Mouse (Mus musculus) hindbrain, embryonic 15.5 days (tissue): ENCODE results near the gene Ctu1. TPM values are rescaled to one million over a fixed set of nuclear protein-coding genes. Genes with fewer than 3 reads are reported as not detected.
"Not testable (repeated sequence)": the region's sequence is repeated elsewhere in the genome, so short reads cannot be mapped to it uniquely, and the experiment has no call there.

Experiments
- ATAC-seq: fragments of 200-750 bp; cut with Nextera tagmentation; 2 replicates; pipeline ENCODE4 v1.8.0; 2017; ENCODE audit warnings: low read depth, moderate number of reproducible peaks, moderate TSS enrichment; ENCODE audit not compliant: low FRiP score
- H3K27ac ChIP-seq: fragments of 300-500 bp; sonication (generic); replicated peaks from 2 replicates; pipeline ENCODE4 v1.5.1; 2015; ENCODE audit warnings: mild to moderate bottlenecking, inconsistent platforms
- H3K27me3 ChIP-seq: fragments of 300-500 bp; sonication (generic); 2 replicates; pipeline ENCODE4 v1.6.1; 2015; ENCODE audit warnings: control low read depth, inconsistent platforms
- H3K36me3 ChIP-seq: fragments of 300-500 bp; sonication (generic); 2 replicates; pipeline ENCODE4 v1.6.1; 2015; ENCODE audit warnings: control low read depth, inconsistent platforms
- H3K4me1 ChIP-seq: fragments of 300-500 bp; sonication (generic); replicated peaks from 2 replicates; pipeline ENCODE4 v1.6.1; 2015; ENCODE audit warnings: control low read depth, inconsistent platforms
- H3K4me2 ChIP-seq: fragments of 300-500 bp; sonication (generic); 2 replicates; pipeline ENCODE4 v1.6.1; 2015; ENCODE audit warnings: moderate library complexity, mild to moderate bottlenecking, inconsistent platforms
- H3K4me3 ChIP-seq: fragments of 300-500 bp; sonication (generic); 2 replicates; pipeline ENCODE4 v1.5.1; 2015; ENCODE audit warnings: mild to moderate bottlenecking, inconsistent platforms
- H3K9ac ChIP-seq: fragments of 300-500 bp; sonication (generic); 2 replicates; pipeline ENCODE4 v1.6.1; 2015; ENCODE audit warnings: inconsistent platforms
- H3K9me3 ChIP-seq: fragments of 300-500 bp; sonication (generic); 2 replicates; pipeline ENCODE4 v1.6.1; 2016; ENCODE audit warnings: control low read depth, inconsistent platforms
- WGBS: fragments of 180-500 bp; shearing (Covaris S2); methylation state at CpG from one replicate; pipeline ENCODE4 v1.1.7; 2015; 5-methylcytosine and 5-hydroxymethylcytosine counted together
- polyA plus RNA-seq: library from polyadenylated mRNA; unstranded; fragments of >200 nt; fragmentation: Nextera tagmentation; extraction: Ambion mirVana; gene quantifications from 2 replicates; pipeline ENCODE4 v1.2.1, GENCODE M21; 2015

Gene Ctu1
- polyA plus RNA-seq, 1 experiment from 2014 or later, result 21.5 TPM

- WGBS, result 83% methylated on average over 3 of the region's 3 CpGs
These were observed 17.3 kb upstream of the Ctu1 start for GRCm38 (mm10) chr7:43654519-43654918.

GRCm38 (mm10) chr7:43656232-43656631, 15.6 kb upstream of the Ctu1 start:
- Histone ChIP-seq H3K9ac (no peak overlapping the region), H3K4me1 (no peaks in the 10 kb centered on the region), H3K36me3 (no peaks in the 10 kb centered on the region), H3K27me3 (no peaks in the 10 kb centered on the region), H3K9me3 (no peaks in the 10 kb centered on the region), H3K4me3 (no peak overlapping the region), H3K27ac (no peak overlapping the region), H3K4me2 (no peak overlapping the region)
- no peak for ATAC-seq
- WGBS, result 85% methylated on average over 6 of the region's 6 CpGs

More at GRCm38 (mm10) chr7:43654519-43654918, 17.3 kb upstream of the Ctu1 start:
- Histone ChIP-seq H3K4me1 (no peaks in the 10 kb centered on the region), H3K4me3 (no peak overlapping the region), H3K4me2 (no peak overlapping the region), H3K27me3 (no peaks in the 10 kb centered on the region), H3K27ac (no peak overlapping the region), H3K36me3 (no peaks in the 10 kb centered on the region), H3K9ac (no peak overlapping the region), H3K9me3 (no peaks in the 10 kb centered on the region)
- ATAC-seq, result no peak

GRCm38 (mm10) chr7:43660002-43660401, 11.8 kb upstream of the Ctu1 start, which contains the start of gene Siglece:
Gene Siglece (minus strand): TSS chr7:43660161.
- no peak within 1 kb of the TSS for H3K27ac ChIP-seq
- no peaks in the 10 kb centered on the region for H3K9me3 ChIP-seq
- no peak for ATAC-seq
- no peak within 1 kb of the TSS for H3K4me3 ChIP-seq
- no peak within 1 kb of the TSS for H3K9ac ChIP-seq
- H3K4me1 ChIP-seq, result no peaks in the 10 kb centered on the region
- no peak within 1 kb of the TSS for H3K4me2 ChIP-seq
- no peaks in the 10 kb centered on the region for H3K27me3 ChIP-seq
- no peaks in the 10 kb centered on the region for H3K36me3 ChIP-seq
- 62% methylated on average over 1 of the region's 1 CpGs for WGBS

- Histone ChIP-seq H3K36me3 (no peaks in the 10 kb centered on the region), H3K27ac (no peak overlapping the region), H3K4me1 (no peaks in the 10 kb centered on the region), H3K9me3 (no peaks in the 10 kb centered on the region), H3K9ac (no peak overlapping the region), H3K27me3 (no peaks in the 10 kb centered on the region), H3K4me3 (no peak overlapping the region), H3K4me2 (no peak overlapping the region)
- 80% methylated on average over 1 of the region's 1 CpGs for WGBS
- ATAC-seq, result no peak
These were observed 9.0 kb upstream of the Ctu1 start for GRCm38 (mm10) chr7:43662804-43663203.

GRCm38 (mm10) chr7:43667221-43667620, 4.6 kb upstream of the Ctu1 start:
- H3K36me3 ChIP-seq, H3K4me1 ChIP-seq, H3K9ac ChIP-seq, H3K27ac ChIP-seq, H3K4me2 ChIP-seq, H3K4me3 ChIP-seq, ATAC-seq, H3K9me3 ChIP-seq, H3K27me3 ChIP-seq: not testable (repeated sequence)
- WGBS, result 92% methylated on average over 4 of the region's 4 CpGs

- Histone ChIP-seq H3K27ac (no peak overlapping the region), H3K4me1 (peaks cover 8% of the 10 kb centered on the region), H3K4me2 (no peak overlapping the region), H3K9me3 (no peaks in the 10 kb centered on the region), H3K4me3 (no peak overlapping the region), H3K36me3 (no peaks in the 10 kb centered on the region), H3K27me3 (no peaks in the 10 kb centered on the region), H3K9ac (no peak overlapping the region)
- ATAC-seq, result no peak
- 22% methylated on average over 3 of the region's 3 CpGs for WGBS
These were observed 3.2 kb upstream of the Ctu1 start for GRCm38 (mm10) chr7:43668582-43668981.

GRCm38 (mm10) chr7:43671064-43671808, 580 bp upstream of the Ctu1 start:
- H3K4me2 ChIP-seq, result peak overlapping the region; percentile 79
- H3K4me3 ChIP-seq, result peak overlapping the region; percentile 55
- peak; percentile 63 for ATAC-seq
- H3K4me1 ChIP-seq, result peaks cover 8% of the 10 kb centered on the region
- no peaks in the 10 kb centered on the region for H3K27me3 ChIP-seq
- H3K9ac ChIP-seq, result peak overlapping the region; percentile 58; the same call in 1 of the 2 replicates
- peaks cover 15% of the 10 kb centered on the region for H3K36me3 ChIP-seq
- H3K27ac ChIP-seq, result peak overlapping the region; percentile 12; the same call in 1 of the 2 replicates
- H3K9me3 ChIP-seq, result no peaks in the 10 kb centered on the region
- WGBS, result 70% methylated on average over 11 of the region's 11 CpGs

GRCm38 (mm10) chr7:43672581-43673260, 905 bp downstream of the Ctu1 start:
- Histone ChIP-seq H3K4me1 (peaks cover 8% of the 10 kb centered on the region), H3K9ac (peak overlapping the region; percentile 58), H3K27ac (peak overlapping the region; percentile 66), H3K27me3 (no peaks in the 10 kb centered on the region), H3K4me3 (peak overlapping the region; percentile 55), H3K36me3 (peaks cover 30% of the 10 kb centered on the region), H3K4me2 (peak overlapping the region; percentile 79), H3K9me3 (no peaks in the 10 kb centered on the region)
- ATAC-seq, result peak; percentile 20
- WGBS, result 18% methylated on average over 10 of the region's 10 CpGs

- no peak for ATAC-seq
- Histone ChIP-seq H3K27me3 (no peaks in the 10 kb centered on the region), H3K9ac (no peak overlapping the region), H3K4me3 (no peak overlapping the region), H3K27ac (no peak overlapping the region), H3K4me1 (peaks cover 8% of the 10 kb centered on the region), H3K4me2 (no peak overlapping the region), H3K9me3 (no peaks in the 10 kb centered on the region), H3K36me3 (peaks cover 34% of the 10 kb centered on the region)
- 92% methylated on average over 32 of the region's 32 CpGs for WGBS
These were observed 3.3 kb downstream of the Ctu1 start for GRCm38 (mm10) chr7:43675091-43675490.

GRCm38 (mm10) chr7:43678517-43678916, 6.7 kb downstream of the Ctu1 start:
- no peak overlapping the region for H3K4me3 ChIP-seq
- no peak overlapping the region for H3K4me2 ChIP-seq
- H3K4me1 ChIP-seq, result no peaks in the 10 kb centered on the region
- ATAC-seq, result no peak
- no peak overlapping the region for H3K9ac ChIP-seq
- H3K36me3 ChIP-seq, result peaks cover 34% of the 10 kb centered on the region
- H3K9me3 ChIP-seq, result no peaks in the 10 kb centered on the region
- H3K27me3 ChIP-seq, result no peaks in the 10 kb centered on the region
- no peak overlapping the region for H3K27ac ChIP-seq

GRCm38 (mm10) chr7:43680960-43681359, 9.1 kb downstream of the Ctu1 start:
- 19% methylated on average over 5 of the region's 5 CpGs for WGBS
- Histone ChIP-seq H3K27me3 (no peaks in the 10 kb centered on the region), H3K4me1 (no peaks in the 10 kb centered on the region), H3K36me3 (peaks cover 21% of the 10 kb centered on the region), H3K9me3 (no peaks in the 10 kb centered on the region), H3K27ac (no peak overlapping the region), H3K4me3 (no peak overlapping the region), H3K9ac (no peak overlapping the region), H3K4me2 (no peak overlapping the region)
- peak; percentile 71 for ATAC-seq

GRCm38 (mm10) chr7:43682511-43682910, 10.7 kb downstream of the Ctu1 start:
- not testable (repeated sequence) for H3K36me3 ChIP-seq, H3K9ac ChIP-seq, ATAC-seq, H3K4me2 ChIP-seq, H3K4me3 ChIP-seq, H3K27me3 ChIP-seq, H3K4me1 ChIP-seq, H3K27ac ChIP-seq, H3K9me3 ChIP-seq
- 17% methylated on average over 1 of the region's 1 CpGs for WGBS
